Mouse (Mus musculus) layer of hippocampus, postnatal 36 days (tissue): ENCODE measurements around the gene Brap. TPM values are rescaled to one million over a fixed set of nuclear protein-coding genes. Genes with fewer than 3 reads are reported as not detected.
"Not testable (repeated sequence)": the region's sequence is repeated elsewhere in the genome, so short reads cannot be mapped to it uniquely, and the experiment has no call there.

Experiments used
- DNase-seq, 2 experiments: peaks; one replicate each; pipeline ENCODE4 v3.0.0; 2022
- total RNA-seq, 2 experiments: library from RNA; stranded (reverse); gene quantifications; 2 replicates each; pipeline ENCODE4 v1.2.3; 2021

The Brap gene
- total RNA-seq, 2 experiments from 2014 or later: 63.6 to 65.5 TPM

GRCm38 (mm10) chr5:121670412-121670811 is 10.0 kb downstream of the Brap start:
- DNase-seq: no peak

GRCm38 (mm10) chr5:121682250-121682649 is 21.9 kb downstream of the Brap start:
- no peak for DNase-seq

DNA sequence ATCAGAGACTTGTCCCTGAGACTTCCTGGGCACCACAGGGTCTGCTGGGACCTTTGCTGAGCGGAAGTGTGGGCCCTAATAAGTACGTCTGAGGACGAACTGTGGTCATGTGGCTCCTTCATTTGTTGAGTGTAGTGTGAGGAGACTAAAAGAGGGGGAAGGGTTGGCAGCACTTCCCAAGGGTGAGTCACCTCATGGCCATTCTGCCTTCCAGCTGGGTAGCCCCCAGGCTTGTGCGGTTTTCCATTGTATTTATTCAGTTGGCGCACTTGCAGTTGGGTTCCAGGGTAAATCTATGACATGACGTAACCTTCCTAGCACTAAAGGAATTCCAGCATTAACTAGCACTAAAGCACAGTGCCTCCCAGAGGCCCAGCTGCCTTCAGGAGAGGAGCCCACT is 25.1 kb downstream of the Brap start:
- DNase-seq: no peak

DNA sequence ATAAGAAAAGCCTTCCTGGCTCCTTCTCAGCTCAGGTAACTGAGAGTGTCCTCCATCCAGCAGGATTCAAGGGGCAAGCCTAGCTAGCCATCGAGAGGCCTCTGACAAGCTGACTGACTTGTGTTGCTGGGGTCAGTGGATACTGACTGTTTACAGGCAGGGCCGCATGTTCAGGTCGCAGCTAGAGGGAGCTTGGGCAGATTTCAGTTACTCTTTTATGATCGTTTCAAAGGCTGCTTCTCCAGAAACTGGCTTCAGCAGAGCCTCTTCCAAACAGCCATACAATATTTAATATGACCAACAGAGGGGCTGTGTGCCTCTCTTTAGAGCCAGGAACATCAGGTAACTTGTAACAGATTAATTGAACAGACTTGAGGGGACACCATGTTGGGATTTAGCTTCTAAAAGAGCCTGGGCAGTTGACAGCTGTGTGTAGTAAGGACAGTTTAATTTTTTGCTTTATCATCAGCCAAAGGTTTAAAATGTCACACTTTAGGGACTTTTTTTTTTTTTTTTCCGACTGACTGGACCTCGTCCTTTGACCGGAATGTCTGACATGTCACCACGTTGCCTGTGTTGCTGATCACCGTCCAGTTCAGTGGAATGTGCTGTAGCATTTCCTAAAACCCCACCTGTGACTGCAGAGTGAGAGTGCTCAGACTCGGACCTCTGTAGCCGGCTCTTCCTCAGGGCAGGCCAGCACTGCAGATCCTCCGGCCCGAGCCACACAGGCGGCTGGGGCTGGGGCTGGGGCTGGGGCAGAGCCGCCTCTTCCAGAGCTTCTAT is 25.9 kb downstream of the Brap start:
- DNase-seq: no peak

DNA sequence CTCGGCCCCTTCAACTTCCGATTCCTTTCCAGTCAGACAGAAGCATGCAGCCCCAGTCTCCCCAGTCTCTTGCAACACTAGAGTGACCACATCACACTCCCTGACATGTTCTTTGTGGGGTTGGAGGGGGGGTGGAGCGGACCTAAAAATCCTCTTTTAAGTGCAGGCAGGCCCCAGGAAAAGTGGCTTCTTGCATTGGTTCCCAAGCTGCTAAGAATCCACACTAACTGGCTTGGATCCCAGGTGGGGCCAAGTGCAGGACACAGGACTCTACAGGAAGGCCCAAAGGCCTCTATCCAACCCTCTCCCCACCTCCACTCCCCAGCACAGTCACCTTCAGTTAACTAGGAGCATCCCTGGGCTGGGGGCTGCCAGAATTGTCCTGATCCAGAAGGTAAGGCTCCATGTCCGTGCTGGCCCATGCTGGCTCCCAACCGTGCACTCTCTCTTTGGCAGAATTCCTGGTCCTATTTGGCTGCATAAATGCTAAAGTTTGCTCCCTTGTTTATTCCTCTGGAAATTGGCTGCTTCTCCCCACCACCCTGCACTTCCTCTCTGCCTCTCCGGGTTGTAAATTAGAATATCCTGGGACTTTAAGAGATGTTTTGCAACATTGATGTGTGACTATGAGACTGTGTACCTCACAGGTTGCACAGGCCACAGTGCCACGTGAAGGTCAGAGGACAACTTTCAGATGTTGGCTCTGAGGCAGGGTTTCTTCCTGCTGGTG is 30.3 kb downstream of the Brap start:
- DNase-seq: no peak

GRCm38 (mm10) chr5:121691436-121691835 is 31.1 kb downstream of the Brap start:
- not testable (repeated sequence) for DNase-seq

DNA sequence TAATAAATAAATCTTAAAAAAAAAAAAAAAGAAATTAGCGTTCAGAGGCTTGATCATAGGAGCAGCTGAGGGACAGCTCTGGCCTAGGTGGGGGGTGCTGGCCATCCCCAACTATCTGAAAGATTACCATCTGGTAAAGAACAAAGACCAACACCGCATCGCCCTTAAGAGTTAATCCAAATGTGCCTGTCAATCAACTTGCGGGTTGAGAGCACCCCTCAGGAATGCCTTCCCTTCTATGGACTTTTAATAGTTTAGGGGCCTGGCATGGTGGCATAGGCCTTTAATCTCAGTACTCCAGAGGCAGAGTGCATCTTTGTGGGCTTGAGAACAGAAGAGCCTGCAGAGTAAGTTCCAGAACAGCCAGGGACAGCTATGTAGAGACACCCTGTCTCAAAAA is 32.5 kb downstream of the Brap start:
- DNase-seq: no peak

- DNase-seq: no peak
These were observed 36.4 kb downstream of the Brap start for GRCm38 (mm10) chr5:121696761-121697160.

- DNase-seq: no peak
These were observed 39.5 kb downstream of the Brap start for GRCm38 (mm10) chr5:121699891-121700290.

DNA sequence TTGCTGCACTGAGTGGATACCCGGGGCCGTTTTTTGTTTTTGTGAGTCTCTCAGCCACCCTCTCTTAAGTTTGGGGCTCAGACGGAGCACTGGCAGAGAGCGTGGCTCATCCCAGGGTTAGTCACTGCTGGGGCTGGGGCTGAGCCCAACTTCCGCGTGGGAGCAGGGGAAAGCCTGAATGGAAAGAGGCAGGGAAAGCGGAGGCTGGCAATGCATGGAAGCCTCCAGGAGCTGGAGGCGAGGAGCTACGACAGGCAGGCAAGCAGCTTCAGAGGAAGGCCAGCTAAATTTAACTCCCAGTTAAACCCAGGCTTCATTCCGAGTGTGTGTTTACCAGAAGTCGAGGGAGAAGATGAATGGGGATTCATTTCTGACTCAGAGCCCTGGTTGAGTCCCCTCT is 40.1 kb downstream of the Brap start:
- peak; percentile 65 to 67 for DNase-seq

GRCm38 (mm10) chr5:121701111-121701769 is 40.9 kb downstream of the Brap start:
- DNase-seq: no peak

GRCm38 (mm10) chr5:121703341-121703740 is 43.0 kb downstream of the Brap start:
- DNase-seq: no peak

DNA sequence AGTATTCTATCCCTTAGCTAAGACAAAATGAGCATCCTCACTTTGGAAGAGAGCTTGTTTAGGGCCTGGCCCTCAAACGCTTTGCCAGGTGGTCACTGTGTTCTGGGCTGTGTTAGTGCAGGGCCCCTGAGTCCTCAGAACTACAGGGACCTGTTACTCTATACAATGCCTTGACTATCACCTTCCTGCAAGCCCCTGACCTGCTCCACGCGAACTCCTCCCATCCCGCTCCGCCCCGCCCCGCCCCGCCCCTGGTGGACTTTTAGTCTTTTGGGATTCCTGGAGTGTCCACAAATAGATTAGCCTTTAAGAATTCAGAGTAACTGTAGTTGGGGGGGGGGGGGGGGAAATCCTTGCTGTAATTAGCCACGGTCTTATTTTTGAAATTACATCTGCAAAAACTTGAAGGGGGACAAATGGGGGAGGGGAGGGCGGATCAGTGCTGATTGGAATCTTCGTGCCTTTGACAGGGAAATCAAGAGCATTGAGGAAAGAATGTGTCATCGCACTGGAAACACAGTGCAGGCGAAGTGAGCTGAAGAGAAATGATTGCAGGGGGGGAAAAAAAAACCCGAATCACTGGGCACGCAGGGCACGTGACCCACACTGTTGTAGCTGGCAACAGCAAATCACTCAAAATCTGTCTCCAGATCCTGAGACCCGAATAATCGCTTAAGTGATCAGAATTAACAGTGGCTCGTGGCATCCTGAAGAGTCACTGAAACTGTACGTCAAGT is 44.3 kb downstream of the Brap start:
- no peak for DNase-seq

- DNase-seq: no peak
These were observed 50.0 kb downstream of the Brap start for GRCm38 (mm10) chr5:121710402-121710801.

DNA sequence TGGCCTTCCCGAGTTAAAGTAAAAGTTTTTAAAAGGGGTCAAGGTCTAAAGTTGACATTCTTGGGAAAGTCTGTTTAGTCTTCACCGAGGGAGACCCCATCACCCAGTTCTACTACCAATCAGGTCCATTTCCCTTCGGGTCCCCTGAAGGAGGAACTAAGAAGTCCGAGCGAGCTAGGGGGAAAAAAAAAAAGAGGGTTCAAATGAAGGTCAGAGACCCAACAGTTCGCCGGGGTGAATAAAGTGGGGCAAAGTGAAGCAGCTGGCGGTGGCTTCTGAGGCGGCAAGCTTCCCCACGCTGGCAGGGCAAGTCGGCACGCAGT is 50.4 kb downstream of the Brap start:
- no peak for DNase-seq

DNA sequence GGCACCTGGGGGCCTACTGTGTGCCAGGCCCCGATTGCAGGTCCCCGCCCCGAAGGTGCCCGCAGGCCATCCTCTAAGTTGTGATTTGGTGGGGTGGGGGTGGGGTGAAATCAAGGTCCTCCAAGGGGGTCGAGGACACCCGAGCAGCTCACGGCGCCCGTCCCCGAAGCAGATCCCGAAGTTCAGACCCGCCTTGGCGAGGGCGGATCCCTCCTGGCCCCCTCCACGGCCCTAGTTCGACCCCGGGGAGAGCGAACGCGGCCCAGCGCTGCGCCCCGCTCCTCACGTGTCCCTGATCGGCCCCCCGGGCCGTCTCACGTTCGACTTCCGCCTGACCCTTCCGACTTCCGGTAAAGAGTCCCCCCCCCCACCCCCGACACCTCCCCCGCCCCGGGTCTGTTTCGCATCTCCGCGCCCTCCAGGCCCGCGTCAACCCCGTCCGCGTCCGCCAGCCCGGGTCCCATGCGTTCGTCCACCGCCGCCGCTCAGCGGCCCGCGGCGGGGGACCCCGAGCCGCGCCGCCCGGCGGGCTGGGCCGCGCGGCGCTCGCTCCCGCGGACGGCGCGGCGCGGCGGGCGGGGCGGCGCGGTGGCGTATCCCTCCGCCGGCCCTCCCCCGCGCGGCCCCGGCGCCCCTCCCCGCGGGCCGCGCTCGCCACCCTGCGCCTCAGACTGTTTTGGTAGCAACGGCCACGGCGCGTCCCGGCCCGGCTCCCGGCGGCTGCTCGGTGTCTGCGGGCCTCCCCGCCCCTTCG is 51.0 kb downstream of the Brap start, which contains the start of gene Atxn2:
Gene Atxn2 (plus strand): TSS at position 164 of the 754 bp plus-strand sequence.
- peak; percentile 84 to 85 for DNase-seq

DNA sequence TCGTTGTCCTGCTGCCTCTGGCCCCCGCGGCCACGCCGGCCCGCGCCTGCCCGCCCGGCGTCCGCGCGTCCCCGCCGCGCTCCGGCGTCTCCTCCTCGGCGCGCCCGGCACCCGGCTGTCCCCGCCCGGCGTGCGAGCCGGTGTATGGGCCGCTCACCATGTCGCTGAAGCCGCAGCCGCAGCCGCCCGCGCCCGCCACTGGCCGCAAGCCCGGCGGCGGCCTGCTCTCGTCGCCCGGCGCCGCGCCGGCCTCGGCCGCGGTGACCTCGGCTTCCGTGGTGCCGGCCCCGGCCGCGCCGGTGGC is 51.5 kb downstream of the Brap start:
- DNase-seq: peak in 1 of 2 experiments; percentile 68

GRCm38 (mm10) chr5:121712232-121712933 is 52.0 kb downstream of the Brap start:
- peak in 1 of 2 experiments; percentile 20 for DNase-seq

DNA sequence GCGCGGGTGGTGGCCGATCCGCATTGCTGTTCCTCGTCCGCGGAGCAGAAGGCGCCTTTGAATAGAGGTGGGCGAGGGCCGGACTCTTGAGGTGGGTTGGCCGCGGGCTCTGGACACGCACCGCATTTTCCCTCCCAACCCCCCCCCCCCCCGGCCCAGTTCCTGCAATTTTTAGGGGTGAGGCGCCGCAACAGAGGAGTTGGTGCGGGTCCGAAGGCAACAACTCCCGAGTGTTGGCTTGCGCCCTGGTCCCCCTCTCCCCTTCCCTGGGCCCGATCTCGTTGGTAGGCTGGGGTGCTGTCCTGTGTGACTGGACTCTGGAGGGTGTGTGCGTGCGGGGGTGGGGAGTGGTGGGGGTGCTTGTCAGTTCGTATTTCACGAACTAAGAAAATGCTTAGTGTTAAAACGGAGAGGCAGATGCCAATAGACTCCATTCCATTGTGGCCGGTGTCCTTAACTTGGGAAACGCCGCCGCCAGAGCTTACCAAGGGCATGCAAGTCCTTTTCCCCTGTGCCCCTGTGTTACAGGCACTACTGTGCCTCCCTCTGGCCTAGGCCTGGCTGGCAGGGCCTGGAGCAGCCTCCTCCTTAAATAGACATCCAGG is 52.7 kb downstream of the Brap start:
- DNase-seq: peak; percentile 20 to 34

DNA sequence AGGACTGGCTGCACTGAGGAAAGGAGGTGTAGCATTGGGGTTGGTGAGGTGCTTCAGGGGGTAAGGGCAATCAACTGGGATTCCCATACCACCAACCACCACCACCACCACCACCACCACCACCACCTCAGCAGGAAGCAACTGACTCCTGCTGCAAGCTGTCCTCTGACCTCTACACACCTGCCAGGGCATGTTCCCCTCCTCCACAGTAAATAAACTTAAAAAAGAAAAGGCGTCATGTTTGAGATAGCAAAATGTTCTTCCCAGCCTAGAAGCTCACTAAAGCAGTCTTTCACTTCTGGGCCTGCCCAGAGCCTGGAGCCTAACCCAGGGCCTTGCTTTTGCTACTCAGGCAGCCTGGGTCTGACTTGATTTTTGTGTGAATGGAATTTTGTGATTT is 54.0 kb downstream of the Brap start:
- DNase-seq: no peak

DNA sequence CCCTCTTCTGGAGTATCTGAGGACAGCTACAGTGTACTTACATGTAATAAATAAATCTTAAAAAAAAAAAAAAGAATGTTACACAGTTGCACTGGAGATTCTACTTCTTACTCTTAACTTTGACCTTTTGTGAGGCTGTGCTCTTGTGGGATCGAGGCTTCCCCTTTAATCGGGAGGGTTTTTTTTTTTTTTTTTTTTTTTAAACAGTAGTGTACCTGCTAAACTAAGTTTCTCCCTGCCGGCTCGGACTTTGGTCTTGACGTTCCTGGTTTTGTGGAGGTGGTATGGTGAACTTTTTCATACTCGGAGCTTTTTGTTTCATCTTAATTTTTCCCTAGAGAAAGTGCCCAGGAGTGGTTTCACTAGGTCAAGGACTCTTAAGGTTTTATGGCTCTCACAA is 54.6 kb downstream of the Brap start:
- no peak for DNase-seq
